Mouse (Mus musculus) thymus, adult 2 months (tissue): ENCODE measurements around the gene Hoxa9.

Experiments
- CTCF ChIP-seq: fragments of 200-500 bp; IDR thresholded peaks from 2 replicates; pipeline ENCODE4 v1.5.1; 2012; ENCODE audit warnings: mild to moderate bottlenecking, control low read depth, low read length, moderate library complexity, borderline replicate concordance; ENCODE audit not compliant: control insufficient read depth, poor library complexity, insufficient read depth; ENCODE audit errors: extremely low read depth
- POLR2A ChIP-seq: fragments of 200-500 bp; IDR thresholded peaks from 2 replicates; pipeline ENCODE4 v1.6.1; 2012; ENCODE audit warnings: mild to moderate bottlenecking, low read length, control low read depth, moderate library complexity; ENCODE audit not compliant: control insufficient read depth, poor library complexity, insufficient read depth; ENCODE audit errors: extremely low read depth

DNA sequence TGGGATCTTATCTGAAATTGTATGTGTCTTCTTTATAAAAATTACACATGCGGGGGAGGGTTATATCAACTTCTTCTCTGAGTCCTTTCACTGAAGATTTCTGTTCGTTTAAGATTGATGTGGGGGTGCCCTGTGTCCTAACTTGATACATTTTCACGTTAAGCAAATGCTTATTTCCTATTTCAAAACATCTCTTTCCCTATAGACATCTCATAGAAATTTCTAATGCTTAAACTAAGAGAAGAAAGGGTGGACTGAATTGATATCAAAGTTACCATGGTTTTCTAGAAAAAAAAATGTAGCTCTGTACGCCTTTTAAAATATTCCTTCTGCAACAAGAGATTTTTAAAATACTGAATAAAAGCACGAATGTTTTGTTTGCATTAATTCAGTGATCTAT, 36.3 kb upstream of the Hoxa9 start:
- TF ChIP-seq CTCF (no peak), POLR2A (no peak)
